Mouse (Mus musculus): ENCODE measurements around the gene Top3a.

- no peak for TF ChIP-seq POLR2A (IDR thresholded peaks at IDR 0.05; ENCODE audit: extremely low read depth, insufficient read depth, low read length)
- TF ChIP-seq CTCF (IDR thresholded peaks at IDR 0.05; ENCODE audit: low read depth, low read length), result no peak
Observed at GRCm38 (mm10) chr11:60823771-60824170, 46.6 kb upstream of the Top3a start.
